Mouse (Mus musculus) layer of hippocampus, adult 9-11 months (tissue): ENCODE data around the gene Adgrg1.

Experiments used
- DNase-seq: peaks from one replicate; pipeline ENCODE4 v3.0.0; 2022

Gene Adgrg1

GRCm38 (mm10) chr8:95044811-95045210 is 70.3 kb downstream of the Adgrg1 start:
- no peak for DNase-seq

GRCm38 (mm10) chr8:95046982-95047381 is 72.4 kb downstream of the Adgrg1 start:
- DNase-seq: no peak

- DNase-seq: no peak
Measured at GRCm38 (mm10) chr8:95047884-95048680, 73.5 kb downstream of the Adgrg1 start.

- DNase-seq: no peak
Measured at GRCm38 (mm10) chr8:95049636-95050035, 75.1 kb downstream of the Adgrg1 start.

- no peak for DNase-seq
Measured at GRCm38 (mm10) chr8:95054438-95054837, 79.9 kb downstream of the Adgrg1 start.

DNA sequence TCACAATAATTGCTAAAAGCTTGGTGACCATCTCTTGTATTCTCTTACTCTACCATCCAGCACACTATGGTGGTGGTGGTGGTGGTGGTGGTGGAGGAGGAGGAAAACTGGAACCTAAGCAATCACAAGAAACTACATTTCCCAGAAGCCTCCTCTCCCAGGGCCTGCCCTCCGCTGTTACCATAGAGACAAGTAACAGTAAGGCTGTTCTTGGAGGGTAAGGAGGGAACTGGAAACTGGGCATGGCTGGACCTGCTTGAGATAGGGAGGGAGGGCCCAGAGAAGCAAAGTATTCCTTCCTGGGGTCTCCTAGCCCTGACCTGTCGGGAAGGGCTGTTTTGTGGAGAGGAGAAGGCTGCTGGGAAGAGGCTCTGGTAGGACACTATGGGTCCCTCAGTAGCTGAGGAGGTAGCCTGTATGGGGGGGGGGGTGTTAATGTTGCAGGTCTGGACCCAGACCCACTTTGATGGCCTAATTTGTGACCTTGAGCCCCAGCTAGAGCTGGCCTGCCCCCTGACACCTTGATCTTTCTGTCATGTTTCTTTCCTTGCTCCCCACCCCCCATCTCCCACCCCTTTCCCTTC is 80.5 kb downstream of the Adgrg1 start, which contains the start of gene Drc7:
TSS of gene Drc7 (plus strand) at position 177 of the 584 bp plus-strand sequence.
- DNase-seq: peak; percentile 26

DNA sequence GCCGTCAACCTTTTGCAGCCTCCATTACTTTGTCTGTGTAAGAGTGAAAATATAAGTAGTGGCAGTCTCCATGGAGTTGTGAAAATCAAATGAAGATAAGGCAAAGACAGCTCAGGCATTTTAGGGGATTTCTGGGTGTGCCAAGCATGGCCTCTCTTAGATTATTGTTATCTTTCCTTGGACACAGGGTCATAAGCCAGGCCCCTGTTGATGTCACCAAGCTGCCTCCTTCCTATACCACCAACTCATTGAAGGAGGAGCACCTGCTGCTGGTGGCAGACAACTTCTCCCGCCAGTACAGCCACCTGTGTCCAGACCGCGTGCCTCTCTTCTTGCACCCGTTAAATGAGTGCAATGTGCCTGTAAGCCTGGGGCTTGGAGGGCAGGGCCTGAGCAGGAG is 81.9 kb downstream of the Adgrg1 start:
- DNase-seq: no peak

DNA sequence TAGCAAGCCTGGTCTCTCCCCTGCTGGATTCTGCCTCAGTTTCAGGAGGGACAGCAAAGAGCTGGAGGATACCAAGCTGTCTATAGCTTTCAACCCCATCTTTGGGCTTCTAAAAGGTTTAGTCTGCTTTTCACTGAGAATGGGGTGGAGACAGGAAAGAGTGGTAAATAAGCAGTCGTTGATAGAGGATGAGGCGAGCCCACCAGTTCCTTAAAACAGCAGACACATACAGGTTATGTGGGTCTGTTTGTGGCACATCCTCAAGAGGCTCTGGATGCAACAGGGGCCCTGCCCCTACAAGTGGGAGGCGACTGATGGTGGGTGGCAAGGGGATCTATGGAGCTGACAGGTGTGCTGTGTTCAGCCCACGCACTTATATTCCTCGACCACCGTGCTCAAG is 84.1 kb downstream of the Adgrg1 start:
- no peak for DNase-seq

DNA sequence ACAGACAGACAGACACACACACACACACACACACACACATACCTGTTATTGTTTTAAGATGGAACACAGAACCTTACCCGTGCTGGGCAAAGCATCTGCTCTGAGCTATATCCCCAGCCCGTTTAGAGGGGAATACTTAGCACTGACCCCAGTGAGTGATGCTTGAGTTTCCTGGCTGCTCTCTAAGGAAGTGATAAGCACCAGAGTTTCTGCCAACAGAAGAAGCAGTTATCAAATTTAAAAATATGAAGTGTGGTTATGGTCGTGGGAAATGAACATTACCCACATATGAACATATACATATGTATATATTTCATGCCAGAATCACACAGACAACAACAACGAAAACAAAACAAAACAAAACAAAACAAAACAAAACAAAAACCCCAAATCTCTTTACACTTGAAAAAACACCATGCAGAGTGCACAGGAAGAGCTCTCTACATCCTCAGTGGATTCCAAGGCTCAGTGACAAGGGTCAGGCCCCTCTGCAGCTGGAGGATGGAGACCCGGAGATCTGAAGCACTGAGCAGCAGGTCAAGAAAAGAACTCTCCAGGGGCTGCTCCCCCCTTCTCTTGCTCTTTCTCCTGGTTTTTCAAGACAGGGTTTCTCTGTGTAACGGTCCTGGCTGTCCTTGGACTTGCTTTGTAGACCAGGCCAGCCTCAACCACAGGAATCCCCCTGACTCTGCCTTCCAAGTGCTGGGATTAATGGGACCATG is 85.4 kb downstream of the Adgrg1 start:
- DNase-seq: no peak
